Mouse (Mus musculus): ENCODE data around the gene Psme3. TPM values are rescaled to one million over a fixed set of nuclear protein-coding genes. Genes with fewer than 3 reads are reported as not detected.
A peak's percentile ranks its signal among the peaks of the same experiment; 100 is the strongest.

The Psme3 gene
- polyA plus RNA-seq, 1 experiment from 2014 or later: 170 TPM

- Histone ChIP-seq H3K4me1 (ENCODE audit: control insufficient read depth, low read depth, low read length) (peaks cover 21% of the 10 kb centered on the region), H3K36me3 (ENCODE audit: control insufficient read depth, insufficient read depth) (peaks cover 2% of the 10 kb centered on the region; the same call in 1 of the 2 replicates), H3K27ac (ENCODE audit: low read length) (no peak overlapping the region), H3K9me3 (replicated peaks; ENCODE audit: control insufficient read depth, low read length) (no peaks in the 10 kb centered on the region), H3K9ac (ENCODE audit: low read depth, low read length) (peak overlapping the region; percentile 76), H3K4me3 (ENCODE audit: low read depth, low read length) (peak overlapping the region; percentile 74), H3K27me3 (ENCODE audit: control insufficient read depth, insufficient read depth, low read depth, low read length) (no peaks in the 10 kb centered on the region), H3K4me2 (ENCODE audit: low read depth, low read length) (peak overlapping the region; percentile 66)
- WGBS (ENCODE audit: insufficient replicate concordance): 57% methylated on average over 14 of the region's 14 CpGs
- peak; percentile 17; the same call in 1 of the 2 replicates for ATAC-seq (ENCODE audit: low read depth)
These were observed 36.8 kb upstream of the Psme3 start for GRCm38 (mm10) chr11:101279193-101279569.

- H3K4me1 ChIP-seq (ENCODE audit: control insufficient read depth, low read depth, low read length): peaks cover 21% of the 10 kb centered on the region
- no peak overlapping the region for H3K9ac ChIP-seq (ENCODE audit: low read depth, low read length)
- H3K27me3 ChIP-seq (ENCODE audit: control insufficient read depth, insufficient read depth, low read depth, low read length): no peaks in the 10 kb centered on the region
- WGBS (ENCODE audit: insufficient replicate concordance): 53% methylated on average over 7 of the region's 7 CpGs
- H3K4me3 ChIP-seq (ENCODE audit: low read depth, low read length): no peak overlapping the region
- peaks cover 2% of the 10 kb centered on the region; the same call in 1 of the 2 replicates for H3K36me3 ChIP-seq (ENCODE audit: control insufficient read depth, insufficient read depth)
- no peaks in the 10 kb centered on the region for H3K9me3 ChIP-seq (replicated peaks; ENCODE audit: control insufficient read depth, low read length)
- no peak overlapping the region for H3K27ac ChIP-seq (ENCODE audit: low read length)
- no peak for ATAC-seq (ENCODE audit: low read depth)
- H3K4me2 ChIP-seq (ENCODE audit: low read depth, low read length): no peak overlapping the region
These were observed 35.2 kb upstream of the Psme3 start for GRCm38 (mm10) chr11:101280837-101281236.

DNA sequence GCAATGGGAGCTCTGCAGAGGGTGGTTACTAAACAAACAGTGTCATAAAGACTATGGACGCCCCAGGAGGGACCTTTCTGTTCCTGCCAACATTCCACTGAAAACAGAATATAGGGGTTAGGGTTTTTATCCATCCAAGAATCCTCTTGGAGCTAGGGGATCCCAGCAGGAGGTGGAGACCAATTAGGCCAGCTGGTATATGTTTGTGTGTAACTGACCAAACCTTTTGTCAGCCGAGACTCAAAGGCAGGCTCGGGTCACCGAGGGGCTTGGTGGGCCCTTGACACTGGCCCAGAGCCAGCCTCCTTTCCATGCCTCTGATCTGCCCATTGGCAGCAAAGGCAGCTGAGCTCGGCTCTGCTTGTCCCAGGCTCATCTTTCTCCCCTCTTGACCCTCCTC, 33.1 kb upstream of the Psme3 start:
- Histone ChIP-seq H3K9me3 (replicated peaks; ENCODE audit: control insufficient read depth, low read length) (no peaks in the 10 kb centered on the region), H3K4me1 (ENCODE audit: control insufficient read depth, low read depth, low read length) (peaks cover 6% of the 10 kb centered on the region), H3K4me3 (ENCODE audit: low read depth, low read length) (no peak overlapping the region), H3K9ac (ENCODE audit: low read depth, low read length) (no peak overlapping the region), H3K27me3 (ENCODE audit: control insufficient read depth, insufficient read depth, low read depth, low read length) (no peaks in the 10 kb centered on the region), H3K36me3 (ENCODE audit: control insufficient read depth, insufficient read depth) (peaks cover 3% of the 10 kb centered on the region; the same call in 1 of the 2 replicates), H3K4me2 (ENCODE audit: low read depth, low read length) (no peak overlapping the region), H3K27ac (ENCODE audit: low read length) (no peak overlapping the region)
- no peak for ATAC-seq (ENCODE audit: low read depth)
- 67% methylated on average over 5 of the region's 5 CpGs for whole genome bisulfite sequencing (ENCODE audit: insufficient replicate concordance)

- ATAC-seq (ENCODE audit: low read depth): no peak
- H3K4me3 ChIP-seq (ENCODE audit: low read depth, low read length): no peak overlapping the region
These were observed 32.2 kb upstream of the Psme3 start for GRCm38 (mm10) chr11:101283805-101284204.

DNA sequence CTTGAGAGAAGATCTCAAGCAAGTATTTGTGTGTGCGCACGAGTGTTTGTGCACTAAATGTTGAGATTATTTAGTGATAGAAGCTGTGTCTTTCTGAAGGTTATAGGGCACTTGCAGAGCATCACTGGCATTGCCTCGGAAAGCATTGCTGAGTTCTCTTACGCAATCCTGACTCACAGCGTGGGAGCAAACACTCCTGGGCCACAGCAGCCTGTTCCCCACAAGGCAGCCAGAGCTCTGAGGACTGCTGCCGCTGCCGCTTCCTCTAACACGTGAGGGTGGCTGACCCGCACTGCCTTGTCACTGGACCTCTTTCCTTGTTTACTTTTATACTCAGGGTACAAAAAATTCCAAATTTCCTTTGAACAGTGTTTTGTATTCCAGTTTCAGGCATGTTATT, 28.7 kb upstream of the Psme3 start:
- Histone ChIP-seq H3K4me3 (ENCODE audit: low read depth, low read length) (no peak overlapping the region), H3K9ac (ENCODE audit: low read depth, low read length) (no peak overlapping the region), H3K4me2 (ENCODE audit: low read depth, low read length) (no peak overlapping the region), H3K4me1 (ENCODE audit: control insufficient read depth, low read depth, low read length) (no peaks in the 10 kb centered on the region; the same call in 1 of the 2 replicates), H3K27ac (ENCODE audit: low read length) (no peak overlapping the region), H3K27me3 (ENCODE audit: control insufficient read depth, insufficient read depth, low read depth, low read length) (no peaks in the 10 kb centered on the region), H3K36me3 (ENCODE audit: control insufficient read depth, insufficient read depth) (peaks cover 43% of the 10 kb centered on the region), H3K9me3 (replicated peaks; ENCODE audit: control insufficient read depth, low read length) (no peaks in the 10 kb centered on the region)
- peak; percentile 50; the same call in 1 of the 2 replicates for ATAC-seq (ENCODE audit: low read depth)
- 61% methylated on average over 9 of the region's 9 CpGs for WGBS (ENCODE audit: insufficient replicate concordance)

More at GRCm38 (mm10) chr11:101283805-101284204, 32.2 kb upstream of the Psme3 start:
- H3K4me1 ChIP-seq (ENCODE audit: control insufficient read depth, low read depth, low read length): peaks cover 4% of the 10 kb centered on the region
- WGBS (ENCODE audit: insufficient replicate concordance): 66% methylated on average over 4 of the region's 4 CpGs
- H3K36me3 ChIP-seq (ENCODE audit: control insufficient read depth, insufficient read depth): peaks cover 10% of the 10 kb centered on the region
- H3K27ac ChIP-seq (ENCODE audit: low read length): no peak overlapping the region
- H3K9ac ChIP-seq (ENCODE audit: low read depth, low read length): no peak overlapping the region
- H3K9me3 ChIP-seq (replicated peaks; ENCODE audit: control insufficient read depth, low read length): no peaks in the 10 kb centered on the region
- H3K4me2 ChIP-seq (ENCODE audit: low read depth, low read length): no peak overlapping the region
- H3K27me3 ChIP-seq (ENCODE audit: control insufficient read depth, insufficient read depth, low read depth, low read length): no peaks in the 10 kb centered on the region

- H3K9ac ChIP-seq (ENCODE audit: low read depth, low read length): no peak overlapping the region
- no peaks in the 10 kb centered on the region for H3K27me3 ChIP-seq (ENCODE audit: control insufficient read depth, insufficient read depth, low read depth, low read length)
- ATAC-seq (ENCODE audit: low read depth): no peak
- H3K36me3 ChIP-seq (ENCODE audit: control insufficient read depth, insufficient read depth): peaks cover 73% of the 10 kb centered on the region
- 92% methylated on average over 8 of the region's 8 CpGs for WGBS (ENCODE audit: insufficient replicate concordance)
- H3K27ac ChIP-seq (ENCODE audit: low read length): no peak overlapping the region
- H3K4me3 ChIP-seq (ENCODE audit: low read depth, low read length): no peak overlapping the region
- no peak overlapping the region for H3K4me2 ChIP-seq (ENCODE audit: low read depth, low read length)
- no peaks in the 10 kb centered on the region for H3K4me1 ChIP-seq (ENCODE audit: control insufficient read depth, low read depth, low read length)
- H3K9me3 ChIP-seq (replicated peaks; ENCODE audit: control insufficient read depth, low read length): no peaks in the 10 kb centered on the region
These were observed 24.8 kb upstream of the Psme3 start for GRCm38 (mm10) chr11:101291231-101291630.

DNA sequence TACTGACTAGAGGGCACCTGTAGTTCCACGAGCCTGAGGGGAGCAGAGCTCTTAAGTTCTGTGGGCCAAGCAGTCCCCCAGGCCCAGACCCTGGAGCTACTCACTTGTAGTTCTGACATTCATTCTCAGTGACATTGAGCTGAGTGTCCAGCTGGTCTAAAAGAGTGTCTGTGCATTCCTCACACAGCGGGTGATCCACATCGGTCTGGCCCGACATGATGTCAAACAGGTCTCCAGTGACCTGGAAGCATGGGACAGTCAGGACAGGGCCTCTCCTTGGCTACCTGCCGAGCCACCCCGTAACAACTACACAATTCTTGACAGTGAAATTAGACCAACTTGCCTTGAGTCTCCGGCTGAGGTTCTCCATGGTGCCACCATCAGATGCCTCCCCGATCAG, 20.8 kb upstream of the Psme3 start:
- H3K9me3 ChIP-seq (replicated peaks; ENCODE audit: control insufficient read depth, low read length): no peaks in the 10 kb centered on the region

GRCm38 (mm10) chr11:101300881-101301280, 15.1 kb upstream of the Psme3 start:
- H3K27me3 ChIP-seq (ENCODE audit: control insufficient read depth, insufficient read depth, low read depth, low read length): no peaks in the 10 kb centered on the region
- peak overlapping the region; percentile 87 for H3K9ac ChIP-seq (ENCODE audit: low read depth, low read length)
- peak overlapping the region; percentile 85 for H3K4me3 ChIP-seq (ENCODE audit: low read depth, low read length)
- no peaks in the 10 kb centered on the region for H3K9me3 ChIP-seq (replicated peaks; ENCODE audit: control insufficient read depth, low read length)
- ATAC-seq (ENCODE audit: low read depth): no peak
- peak overlapping the region; percentile 71 for H3K4me2 ChIP-seq (ENCODE audit: low read depth, low read length)
- H3K27ac ChIP-seq (ENCODE audit: low read length): peak overlapping the region; percentile 79
- H3K4me1 ChIP-seq (ENCODE audit: control insufficient read depth, low read depth, low read length): peaks cover 15% of the 10 kb centered on the region
- H3K36me3 ChIP-seq (ENCODE audit: control insufficient read depth, insufficient read depth): peaks cover 13% of the 10 kb centered on the region
- 49% methylated on average over 7 of the region's 7 CpGs for WGBS (ENCODE audit: insufficient replicate concordance)

More for the DNA sequence above, 20.8 kb upstream of the Psme3 start:
- Histone ChIP-seq H3K4me3 (ENCODE audit: low read depth, low read length) (no peak overlapping the region), H3K27me3 (ENCODE audit: control insufficient read depth, insufficient read depth, low read depth, low read length) (no peaks in the 10 kb centered on the region), H3K4me2 (ENCODE audit: low read depth, low read length) (no peak overlapping the region), H3K9ac (ENCODE audit: low read depth, low read length) (no peak overlapping the region), H3K4me1 (ENCODE audit: control insufficient read depth, low read depth, low read length) (peaks cover under 1% of the 10 kb centered on the region; the same call in 1 of the 2 replicates), H3K36me3 (ENCODE audit: control insufficient read depth, insufficient read depth) (peaks cover 61% of the 10 kb centered on the region), H3K27ac (ENCODE audit: low read length) (no peak overlapping the region)
- 94% methylated on average over 8 of the region's 8 CpGs for WGBS (ENCODE audit: insufficient replicate concordance)
- no peak for ATAC-seq (ENCODE audit: low read depth)

DNA sequence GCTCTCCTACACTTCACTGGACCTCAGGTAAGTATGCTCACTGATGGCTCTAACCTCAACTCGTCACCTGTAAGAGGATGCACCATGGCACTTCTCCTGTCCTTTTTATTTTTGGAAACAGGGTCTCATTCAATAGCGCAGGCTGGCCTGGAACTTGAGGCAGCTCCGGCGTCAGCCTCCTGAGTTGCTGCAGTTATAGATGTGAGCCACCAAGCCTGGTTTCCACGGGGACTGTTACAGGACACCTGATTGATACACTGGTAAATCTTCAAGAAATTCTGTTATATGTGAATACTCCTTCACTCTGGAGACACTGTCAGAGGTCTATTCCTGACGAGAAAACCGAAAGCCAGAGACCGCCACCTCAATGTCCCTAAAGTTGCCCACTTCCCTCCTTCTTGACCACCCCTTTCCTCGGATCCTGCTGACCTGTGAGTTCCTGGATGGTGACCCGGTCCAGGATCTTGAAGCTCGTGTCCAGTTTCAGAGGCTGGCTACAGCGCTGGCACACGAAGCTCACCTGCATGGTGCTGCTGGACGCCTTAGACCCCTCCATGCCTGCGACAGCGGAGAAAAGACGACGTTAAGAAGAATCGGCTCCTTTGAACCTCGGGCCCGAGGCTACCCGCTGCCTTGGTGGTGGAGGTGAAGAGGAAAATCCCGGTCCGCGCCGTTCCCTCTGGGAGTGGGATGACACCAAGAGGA, 14.6 kb upstream of the Psme3 start:
- ATAC-seq (ENCODE audit: low read depth): peak; percentile 48
- Histone ChIP-seq H3K9me3 (replicated peaks; ENCODE audit: control insufficient read depth, low read length) (no peaks in the 10 kb centered on the region), H3K4me2 (ENCODE audit: low read depth, low read length) (peak overlapping the region; percentile 71), H3K27me3 (ENCODE audit: control insufficient read depth, insufficient read depth, low read depth, low read length) (no peaks in the 10 kb centered on the region), H3K4me1 (ENCODE audit: control insufficient read depth, low read depth, low read length) (peaks cover 15% of the 10 kb centered on the region), H3K27ac (ENCODE audit: low read length) (peak overlapping the region; percentile 79), H3K9ac (ENCODE audit: low read depth, low read length) (peak overlapping the region; percentile 87), H3K36me3 (ENCODE audit: control insufficient read depth, insufficient read depth) (peaks cover 11% of the 10 kb centered on the region), H3K4me3 (ENCODE audit: low read depth, low read length) (peak overlapping the region; percentile 85)
- 7% methylated on average over 26 of the region's 26 CpGs for WGBS (ENCODE audit: insufficient replicate concordance)

All from liver, embryonic 16.5 days (tissue).